Mouse (Mus musculus): Measurements from ENCODE around the gene Stambp. TPM values are rescaled to one million over a fixed set of nuclear protein-coding genes. Genes with fewer than 3 reads are reported as not detected.

Stambp gene
- polyA plus RNA-seq (2015; fragmentation: Illumina TruSeq; extraction: RNeasy Lipid Tissue Mini Kit (QIAGEN cat#74804); ENCODE audit: insufficient read depth, low replicate concordance), result 23.9 TPM

DNA sequence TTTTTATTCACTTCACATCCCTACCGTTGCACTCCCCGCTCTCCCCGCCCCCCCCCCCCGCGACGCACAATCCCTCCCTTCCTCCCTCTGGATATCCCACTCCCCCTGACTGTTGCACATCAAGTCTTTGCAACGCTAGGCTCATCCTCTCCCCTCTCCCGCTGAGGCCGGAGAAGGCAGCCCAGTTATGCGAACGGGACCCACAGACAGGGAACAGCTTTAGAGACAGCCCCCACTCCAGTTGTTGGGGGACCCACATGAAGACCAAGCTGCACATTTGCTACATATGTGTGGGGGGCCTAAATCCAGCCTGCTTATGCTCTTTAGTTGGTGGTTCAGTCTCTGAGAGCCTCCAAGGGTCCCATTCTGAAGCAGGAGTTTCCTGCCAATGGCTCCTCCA, at the start of gene Stambp:
Stambp (minus strand) TSS at position 59 of the 400 bp plus-strand sequence.

DNA sequence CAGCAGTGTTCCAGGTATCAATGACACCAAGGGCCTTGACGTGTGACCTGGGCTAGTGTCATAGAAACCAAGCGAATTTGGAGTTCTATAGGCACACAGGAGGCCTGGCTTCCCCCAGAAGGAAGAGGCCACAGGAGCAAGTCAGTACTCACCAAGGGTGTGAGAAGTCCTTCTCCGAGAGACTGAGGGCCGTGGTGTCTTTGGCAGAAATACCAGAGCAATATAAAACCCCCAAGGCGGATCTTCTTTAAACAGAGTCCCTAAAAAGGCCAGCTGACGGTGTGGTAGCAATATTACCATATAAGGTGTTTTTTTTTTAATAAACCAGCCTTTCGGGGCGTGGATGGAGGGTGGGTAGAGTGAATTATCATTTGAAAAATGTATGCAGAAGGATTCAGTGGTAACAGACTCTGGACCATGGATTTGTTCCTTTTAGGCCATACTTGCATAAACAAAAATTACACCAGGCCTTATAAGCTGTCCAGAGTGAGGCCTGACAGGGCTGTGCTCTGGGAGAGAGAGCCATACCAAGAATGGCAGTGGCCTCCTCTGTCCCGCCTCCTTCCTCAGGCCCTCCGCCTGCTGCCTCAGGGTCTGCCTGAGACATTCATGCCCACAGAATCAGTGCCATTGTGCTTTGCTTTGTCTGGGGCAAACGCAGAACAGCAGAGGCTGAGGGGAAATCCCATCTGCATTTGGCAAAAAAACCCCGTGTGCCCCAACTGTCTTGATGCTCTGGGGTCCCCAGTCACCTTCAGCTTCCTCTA, 36.3 kb downstream of the Stambp start, which contains the start of gene Actg2:
Actg2 (minus strand) TSS at position 238 of the 767 bp plus-strand sequence.

DNA sequence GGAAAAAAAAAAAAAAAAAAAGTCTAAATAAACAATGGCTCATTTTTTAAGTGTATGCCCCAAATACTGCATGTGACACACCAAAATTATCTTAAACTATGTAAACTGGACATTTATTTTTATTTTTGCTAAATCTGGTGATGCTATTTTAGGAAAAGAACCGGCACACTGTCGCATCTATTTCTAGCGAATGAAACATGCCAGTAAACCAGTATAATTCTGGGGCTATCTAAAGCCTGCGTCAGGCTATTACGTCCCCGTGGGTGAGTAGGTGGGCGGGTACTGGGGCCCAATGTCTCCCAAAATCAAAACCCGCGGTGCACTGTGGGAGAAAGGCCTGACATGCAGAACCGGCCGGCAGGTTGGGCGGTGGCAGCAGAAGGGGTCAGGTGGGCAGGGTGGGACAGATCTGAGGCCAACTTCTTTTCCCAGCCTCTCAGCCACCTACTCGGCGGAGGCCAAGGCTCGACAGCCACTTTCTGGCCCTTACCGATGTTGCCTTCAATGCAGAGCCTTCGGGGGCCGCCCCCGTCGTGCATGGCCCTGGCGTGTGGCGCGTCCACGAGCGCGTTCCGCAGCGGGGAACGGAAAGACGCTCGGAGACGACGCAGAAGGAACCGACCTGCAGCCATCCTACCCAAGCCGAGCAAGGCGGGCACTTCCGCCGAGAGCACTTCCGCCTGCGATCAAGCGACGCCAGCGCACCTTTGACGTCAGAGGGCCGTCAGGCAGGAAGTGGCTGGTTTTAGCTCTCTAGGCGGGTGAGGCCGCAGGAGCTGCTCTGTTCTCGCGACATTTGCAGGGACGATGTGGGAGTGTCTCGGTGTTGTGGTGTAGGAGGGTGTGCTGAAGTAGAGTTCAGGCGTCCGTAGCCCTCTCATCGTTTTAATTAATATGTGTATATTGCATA, 66.0 kb downstream of the Stambp start, which contains the start of gene Dguok:
Dguok (minus strand) TSS at position 712 of the 910 bp plus-strand sequence.

Other genes starting within 250 kb of the Stambp start
- gene Mthfd2, start 246.8 kb downstream of the Stambp start, polyA plus RNA-seq (2015; fragmentation: Illumina TruSeq; extraction: RNeasy Lipid Tissue Mini Kit (QIAGEN cat#74804); ENCODE audit: insufficient read depth, low replicate concordance), result 34.2 TPM
- gene Mob1a, start 246.7 kb downstream of the Stambp start, polyA plus RNA-seq (2015; fragmentation: Illumina TruSeq; extraction: RNeasy Lipid Tissue Mini Kit (QIAGEN cat#74804); ENCODE audit: insufficient read depth, low replicate concordance), result 265 TPM
- 62.7 TPM for gene Bola3, start 223.6 kb downstream of the Stambp start, polyA plus RNA-seq (2015; fragmentation: Illumina TruSeq; extraction: RNeasy Lipid Tissue Mini Kit (QIAGEN cat#74804); ENCODE audit: insufficient read depth, low replicate concordance)
- gene Tet3, start 113.6 kb downstream of the Stambp start, polyA plus RNA-seq (2015; fragmentation: Illumina TruSeq; extraction: RNeasy Lipid Tissue Mini Kit (QIAGEN cat#74804); ENCODE audit: insufficient read depth, low replicate concordance), result 25.0 TPM
- 75.7 TPM for gene Dguok, start 65.8 kb downstream of the Stambp start, polyA plus RNA-seq (2015; fragmentation: Illumina TruSeq; extraction: RNeasy Lipid Tissue Mini Kit (QIAGEN cat#74804); ENCODE audit: insufficient read depth, low replicate concordance)
- gene Actg2, start 36.5 kb downstream of the Stambp start, polyA plus RNA-seq (2015; fragmentation: Illumina TruSeq; extraction: RNeasy Lipid Tissue Mini Kit (QIAGEN cat#74804); ENCODE audit: insufficient read depth, low replicate concordance), result 11.0 TPM
- gene Clec4f, start 83.5 kb upstream of the Stambp start, polyA plus RNA-seq (2015; fragmentation: Illumina TruSeq; extraction: RNeasy Lipid Tissue Mini Kit (QIAGEN cat#74804); ENCODE audit: insufficient read depth, low replicate concordance), result not detected
- 3.3 TPM for gene Cd207, start 105.1 kb upstream of the Stambp start, polyA plus RNA-seq (2015; fragmentation: Illumina TruSeq; extraction: RNeasy Lipid Tissue Mini Kit (QIAGEN cat#74804); ENCODE audit: insufficient read depth, low replicate concordance)
- gene Vax2, start 138.5 kb upstream of the Stambp start, polyA plus RNA-seq (2015; fragmentation: Illumina TruSeq; extraction: RNeasy Lipid Tissue Mini Kit (QIAGEN cat#74804); ENCODE audit: insufficient read depth, low replicate concordance), result not detected
- gene Atp6v1b1, start 170.3 kb upstream of the Stambp start, polyA plus RNA-seq (2015; fragmentation: Illumina TruSeq; extraction: RNeasy Lipid Tissue Mini Kit (QIAGEN cat#74804); ENCODE audit: insufficient read depth, low replicate concordance), result not detected
- not detected for gene Ankrd53, start 189.9 kb upstream of the Stambp start, polyA plus RNA-seq (2015; fragmentation: Illumina TruSeq; extraction: RNeasy Lipid Tissue Mini Kit (QIAGEN cat#74804); ENCODE audit: insufficient read depth, low replicate concordance)
- gene Tex261, start 203.1 kb upstream of the Stambp start, polyA plus RNA-seq (2015; fragmentation: Illumina TruSeq; extraction: RNeasy Lipid Tissue Mini Kit (QIAGEN cat#74804); ENCODE audit: insufficient read depth, low replicate concordance), result 46.2 TPM
- 34.6 TPM for gene Nagk, start 222.3 kb upstream of the Stambp start, polyA plus RNA-seq (2015; fragmentation: Illumina TruSeq; extraction: RNeasy Lipid Tissue Mini Kit (QIAGEN cat#74804); ENCODE audit: insufficient read depth, low replicate concordance)